Comparison of ENCODE assay signal across 8 mouse cellular contexts in genomic region chr12:105476453-105476852, GRCm38 (mm10). TPM values are rescaled to one million over a fixed set of nuclear protein-coding genes. Genes with fewer than 3 reads are reported as not detected.
A peak's percentile ranks its signal among the peaks of the same experiment; 100 is the strongest.
DNase-seq lines count a peak whose midpoint lies in the region; ATAC-seq and TF ChIP-seq lines count a peak whose summit lies in the region.

No protein-coding gene starts in this region.

- ATAC-seq in megakaryocyte, adult 5-6 weeks (ENCODE audit: poor library complexity, severe bottlenecking): peak; percentile 96

- TF ChIP-seq POLR2A in heart, adult 2 months (IDR thresholded peaks at IDR 0.05; ENCODE audit: insufficient read depth, low read depth, low read length): no peak

- H3K4me1 ChIP-seq in heart, adult 2 months (ENCODE audit: control insufficient read depth, insufficient read depth, low read length): no peaks in the 10 kb centered on the region

- peak; percentile 28 to 70 for DNase-seq in heart, adult 2 months
- DNase-seq in heart, adult 11 months: no peak
- peak; percentile 48 for DNase-seq in adrenal gland, postnatal 25 days
- DNase-seq in embryo, embryonic 9.5 days (ENCODE audit: extremely low spot score): peak; percentile 61
- peak; percentile 74 for DNase-seq in heart, postnatal 4 days
- peak; percentile 48 for DNase-seq in left cerebral cortex, adult 11 months (ENCODE audit: low spot score)
- peak; percentile 59 for DNase-seq in right cerebral cortex, postnatal 25 days

- H3K27ac ChIP-seq in heart, adult 2 months: no peak overlapping the region

- no peak overlapping the region for H3K4me3 ChIP-seq in heart, adult 2 months

- no peaks in the 10 kb centered on the region for H3K27me3 ChIP-seq in heart, adult 2 months (ENCODE audit: control insufficient read depth, insufficient read depth, low read length)

- no peak for TF ChIP-seq EP300 in heart, adult 2 months (IDR thresholded peaks at IDR 0.05; ENCODE audit: insufficient read depth, low read depth, low read length)

- no peaks in the 10 kb centered on the region for H3K36me3 ChIP-seq in heart, adult 2 months (ENCODE audit: control insufficient read depth, insufficient read depth, low read length)

- 36% methylated on average over 9 of the region's 9 CpGs for WGBS in heart, adult 2 months

- no peaks in the 10 kb centered on the region for H3K79me2 ChIP-seq in heart, adult 2 months (replicated peaks; ENCODE audit: control insufficient read depth, insufficient read depth, low read length)

- peak; percentile 87 for TF ChIP-seq CTCF in heart, adult 2 months (IDR thresholded peaks at IDR 0.05)

- H3K9ac ChIP-seq in heart, adult 2 months (ENCODE audit: low read depth, low read length): no peak overlapping the region

- intact Hi-C loops in heart, adult 2 months (cut with DNase I): no loop called here

RNA-seq across cellular contexts. Expression of gene D430019H16Rik, which starts 22.8 kb away (rescaled TPM):
- under 1 TPM; 0.14 to 0.16 TPM for total RNA-seq in heart, adult 2 months (2021)
- polyA plus RNA-seq in heart, adult 2 months (2012; rRNA removed): 1.0 and 1.1 TPM in 2 replicates
- 3.4 and 5.3 TPM in 2 replicates for total RNA-seq in adrenal gland, postnatal 25 days (2021)
- total RNA-seq in heart, postnatal 4 days (2021): 1 to 10 TPM; 1.0 to 1.2 TPM
- total RNA-seq in megakaryocyte, adult 5-6 weeks (2015): not detected in 2 replicates
- 0.04 TPM in 1 of 2 replicates, not detected in the other for total RNA-seq in megakaryocyte, adult 5-6 weeks (2017)
